Mouse (Mus musculus) heart, adult 2 months (tissue): Measurements from ENCODE around the gene Cfap77. TPM values are rescaled to one million over a fixed set of nuclear protein-coding genes. Genes with fewer than 3 reads are reported as not detected.

ENCODE experiments used
- DNase-seq, 2 experiments: peaks; one replicate each; pipeline ENCODE4 v3.0.0; 2021
- H3K27ac ChIP-seq: fragments of 200-600 bp; 2 replicates; pipeline ENCODE4 v1.8.1; 2022
- H3K27me3 ChIP-seq: fragments of 200-500 bp; 2 replicates; pipeline ENCODE4 v1.6.1; 2012; ENCODE audit warnings: mild to moderate bottlenecking, low read length, inconsistent platforms, mixed read lengths; ENCODE audit not compliant: control insufficient read depth, insufficient read depth
- H3K36me3 ChIP-seq: fragments of 200-500 bp; 2 replicates; pipeline ENCODE4 v1.6.1; 2012; ENCODE audit warnings: low read length, inconsistent platforms; ENCODE audit not compliant: control insufficient read depth, insufficient read depth
- H3K4me1 ChIP-seq: fragments of 200-500 bp; 2 replicates; pipeline ENCODE4 v1.6.1; 2011; ENCODE audit warnings: low read length; ENCODE audit not compliant: control insufficient read depth, insufficient read depth
- H3K4me3 ChIP-seq: fragments of 200-600 bp; 2 replicates; pipeline ENCODE4 v1.8.1; 2022
- H3K79me2 ChIP-seq: fragments of 200-500 bp; replicated peaks from 2 replicates; pipeline ENCODE4 v1.6.1; 2012; ENCODE audit warnings: mild to moderate bottlenecking, inconsistent platforms, low read length, moderate library complexity, mixed read lengths; ENCODE audit not compliant: control insufficient read depth, insufficient read depth
- H3K9ac ChIP-seq: fragments of 200-500 bp; 2 replicates; pipeline ENCODE4 v1.6.1; 2012; ENCODE audit warnings: low read depth, mild to moderate bottlenecking, control low read depth, inconsistent platforms, low read length, mixed read lengths
- CTCF ChIP-seq: fragments of 200-600 bp; IDR thresholded peaks from 2 replicates; pipeline ENCODE4 v1.8.1; 2022; ENCODE audit warnings: antibody characterized with exemption, mild to moderate bottlenecking, moderate library complexity
- EP300 ChIP-seq: fragments of 200-500 bp; IDR thresholded peaks from 2 replicates; pipeline ENCODE4 v1.6.1; 2011; ENCODE audit warnings: low read depth, low read length, control low read depth; ENCODE audit not compliant: insufficient read depth
- POLR2A ChIP-seq: fragments of 200-500 bp; IDR thresholded peaks from 2 replicates; pipeline ENCODE4 v1.6.1; 2011; ENCODE audit warnings: mild to moderate bottlenecking, low read depth, low read length, control low read depth; ENCODE audit not compliant: insufficient read depth
- WGBS: fragments of 180-500 bp; shearing (Covaris S2); methylation state at CpG from one replicate; pipeline ENCODE4 v1.1.7; 2018; 5-methylcytosine and 5-hydroxymethylcytosine counted together
- intact Hi-C: fragments of 180-260 bp; cut with DNase I; formaldehyde crosslinking; loops from one replicate; pipeline ENCODE4 v1.15.1; 2025
- polyA plus RNA-seq: library from polyadenylated mRNA; depleted of rRNA; stranded (reverse); fragments of >200 nt; gene quantifications from 2 replicates; pipeline ENCODE4 v1.2.3, GENCODE M21; 2012
- total RNA-seq, 2 experiments: library from RNA; stranded (reverse); gene quantifications; 2 replicates each; pipeline ENCODE4 v1.2.3; 2021

The Cfap77 gene
- total and polyA plus RNA-seq, 3 experiments = 0.39 TPM; not detected in 2

- Histone ChIP-seq H3K27me3 (peaks cover 5% of the 10 kb centered on the region; the same call in 1 of the 2 replicates), H3K4me3 (no peak overlapping the region), H3K4me1 (no peaks in the 10 kb centered on the region), H3K9ac (no peak overlapping the region), H3K79me2 (no peaks in the 10 kb centered on the region), H3K36me3 (no peaks in the 10 kb centered on the region), H3K27ac (no peak overlapping the region)
- 25% methylated on average over 8 of the region's 8 CpGs for WGBS
- no peak for DNase-seq
- no peak for TF ChIP-seq POLR2A
- TF ChIP-seq EP300 = no peak
- TF ChIP-seq CTCF = no peak
- intact Hi-C loops = no loop called here
Observed at GRCm38 (mm10) chr2:29041477-29041768, 13.4 kb downstream of the Cfap77 start.

- Histone ChIP-seq H3K9ac (no peak overlapping the region), H3K27me3 (0 out of 2 replicates have a peak, but pooled peaks cover 3% of the 10 kb centered on the region), H3K79me2 (no peaks in the 10 kb centered on the region), H3K4me3 (no peak overlapping the region), H3K36me3 (no peaks in the 10 kb centered on the region), H3K27ac (no peak overlapping the region), H3K4me1 (no peaks in the 10 kb centered on the region)
- intact Hi-C loops = no loop called here
- no peak for DNase-seq
- no peak for TF ChIP-seq CTCF
- TF ChIP-seq POLR2A = no peak
- TF ChIP-seq EP300 = no peak
- WGBS = 45% methylated on average over 18 of the region's 18 CpGs
Observed at GRCm38 (mm10) chr2:29040594-29041476, 14.0 kb downstream of the Cfap77 start.

- no peak for DNase-seq
- Histone ChIP-seq H3K27me3 (0 out of 2 replicates have a peak, but pooled peaks cover 3% of the 10 kb centered on the region), H3K4me1 (no peaks in the 10 kb centered on the region), H3K4me3 (no peak overlapping the region), H3K79me2 (no peaks in the 10 kb centered on the region), H3K36me3 (no peaks in the 10 kb centered on the region), H3K27ac (no peak overlapping the region), H3K9ac (no peak overlapping the region)
- WGBS = 35% methylated on average over 5 of the region's 5 CpGs
- intact Hi-C loops = no loop called here
- TF ChIP-seq CTCF (no peak), POLR2A (no peak), EP300 (no peak)
Observed at GRCm38 (mm10) chr2:29039741-29040140, 15.1 kb downstream of the Cfap77 start.

- H3K79me2 ChIP-seq = no peaks in the 10 kb centered on the region
- no peaks in the 10 kb centered on the region for H3K4me1 ChIP-seq
- DNase-seq = no peak
- H3K27ac ChIP-seq = no peak overlapping the region
- H3K4me3 ChIP-seq = no peak overlapping the region
- no peak for TF ChIP-seq POLR2A
- TF ChIP-seq CTCF = no peak
- no peak for TF ChIP-seq EP300
- intact Hi-C loops = no loop called here
- no peak overlapping the region for H3K9ac ChIP-seq
- WGBS = 65% methylated on average over 8 of the region's 8 CpGs
- no peaks in the 10 kb centered on the region for H3K36me3 ChIP-seq
- H3K27me3 ChIP-seq = 0 out of 2 replicates have a peak, but pooled peaks cover 3% of the 10 kb centered on the region
Observed at GRCm38 (mm10) chr2:29035698-29036097, 19.2 kb downstream of the Cfap77 start.

- H3K27me3 ChIP-seq = peaks cover 3% of the 10 kb centered on the region; the same call in 1 of the 2 replicates
- no peak overlapping the region for H3K27ac ChIP-seq
- DNase-seq = no peak
- intact Hi-C loops = no loop called here
- no peak overlapping the region for H3K9ac ChIP-seq
- H3K4me3 ChIP-seq = no peak overlapping the region
- no peaks in the 10 kb centered on the region for H3K79me2 ChIP-seq
- TF ChIP-seq CTCF (no peak), POLR2A (no peak), EP300 (no peak)
- no peaks in the 10 kb centered on the region for H3K36me3 ChIP-seq
- no peaks in the 10 kb centered on the region for H3K4me1 ChIP-seq
- 59% methylated on average over 20 of the region's 20 CpGs for WGBS
Observed at GRCm38 (mm10) chr2:29034542-29035475, 20.1 kb downstream of the Cfap77 start.

GRCm38 (mm10) chr2:29031951-29032350 is 22.9 kb downstream of the Cfap77 start:
- H3K4me3 ChIP-seq = no peak overlapping the region
- no peak overlapping the region for H3K27ac ChIP-seq
- no peaks in the 10 kb centered on the region for H3K4me1 ChIP-seq
- no peaks in the 10 kb centered on the region; the same call in 1 of the 2 replicates for H3K27me3 ChIP-seq
- WGBS = 92% methylated on average over 4 of the region's 4 CpGs
- no peaks in the 10 kb centered on the region for H3K36me3 ChIP-seq
- intact Hi-C loops = no loop called here
- no peak for DNase-seq
- H3K79me2 ChIP-seq = no peaks in the 10 kb centered on the region
- no peak overlapping the region for H3K9ac ChIP-seq
- no peak for TF ChIP-seq CTCF
- no peak for TF ChIP-seq POLR2A
- no peak for TF ChIP-seq EP300
